Mouse (Mus musculus): Measurements from ENCODE around the gene Gbx1. TPM values are rescaled to one million over a fixed set of nuclear protein-coding genes. Genes with fewer than 3 reads are reported as not detected.
"Not testable (repeated sequence)": the region's sequence is repeated elsewhere in the genome, so short reads cannot be mapped to it uniquely, and the experiment has no call there.

Gene Gbx1
- 0.10 TPM in 1 of 2 replicates, not detected in the other for polyA plus RNA-seq (2015; fragmentation: Nextera tagmentation; extraction: Ambion mirVana)

DNA sequence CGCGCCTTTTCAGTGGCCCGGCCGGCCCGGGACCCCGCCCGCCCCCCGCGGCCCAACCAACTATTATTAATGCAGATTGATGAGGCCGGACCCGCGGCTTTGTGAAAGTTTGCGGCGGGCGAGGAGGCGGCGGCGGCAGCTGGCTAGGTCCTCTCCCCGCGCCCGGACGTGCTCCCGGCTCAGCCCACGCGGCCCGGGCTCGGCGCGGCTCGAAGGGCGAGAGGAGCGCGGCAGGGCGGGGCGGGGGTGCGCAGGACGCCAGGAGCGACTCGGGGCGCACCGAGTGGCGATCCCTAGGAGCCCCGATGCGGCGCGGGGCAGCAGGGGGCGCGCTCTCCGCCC is at the start of gene Gbx1:
TSS of gene Gbx1 (minus strand) at position 314 of the 342 bp plus-strand sequence.
- DNase-seq (ENCODE audit: low spot score) = no peak

DNA sequence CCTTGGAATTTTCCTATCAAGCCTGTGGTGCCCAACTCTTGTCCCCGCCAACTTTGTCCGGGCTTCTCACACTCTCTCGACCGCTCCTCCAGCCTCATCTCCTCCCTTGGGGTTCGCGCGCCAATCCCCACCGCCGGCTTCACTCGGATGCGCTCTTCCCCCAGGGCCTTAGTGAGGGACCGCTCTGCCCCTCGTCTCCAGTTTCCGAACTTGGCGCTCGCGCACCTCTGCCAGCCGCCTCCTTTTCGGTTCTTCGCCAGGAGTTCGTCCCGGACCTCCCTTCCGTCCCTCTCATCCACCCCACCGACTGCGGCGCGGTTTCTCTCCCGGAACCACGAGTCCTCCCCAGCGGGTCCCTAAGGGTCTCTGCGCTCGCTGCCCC is 49.8 kb upstream of the Gbx1 start:
- no peak for DNase-seq (ENCODE audit: low spot score)

DNA sequence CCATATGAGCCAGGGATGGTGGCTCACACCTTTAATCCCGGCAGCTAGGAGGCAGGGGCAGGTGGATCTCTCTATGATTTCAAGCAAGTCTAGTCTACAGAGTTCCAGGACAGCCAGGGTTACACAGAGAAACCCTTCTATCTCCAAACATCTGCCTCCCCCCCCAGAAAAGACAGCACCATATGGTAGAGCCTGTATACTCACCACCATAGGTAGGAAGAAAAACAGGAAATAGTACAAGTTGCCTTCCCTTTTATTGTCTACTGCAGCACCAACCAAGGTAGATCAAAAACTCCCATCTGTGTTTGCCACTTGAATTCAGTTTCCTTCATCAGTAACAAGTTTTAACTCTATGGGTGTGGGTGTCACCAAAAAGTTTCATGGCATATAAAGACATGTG is 48.9 kb upstream of the Gbx1 start:
- no peak for DNase-seq (ENCODE audit: low spot score)

DNA sequence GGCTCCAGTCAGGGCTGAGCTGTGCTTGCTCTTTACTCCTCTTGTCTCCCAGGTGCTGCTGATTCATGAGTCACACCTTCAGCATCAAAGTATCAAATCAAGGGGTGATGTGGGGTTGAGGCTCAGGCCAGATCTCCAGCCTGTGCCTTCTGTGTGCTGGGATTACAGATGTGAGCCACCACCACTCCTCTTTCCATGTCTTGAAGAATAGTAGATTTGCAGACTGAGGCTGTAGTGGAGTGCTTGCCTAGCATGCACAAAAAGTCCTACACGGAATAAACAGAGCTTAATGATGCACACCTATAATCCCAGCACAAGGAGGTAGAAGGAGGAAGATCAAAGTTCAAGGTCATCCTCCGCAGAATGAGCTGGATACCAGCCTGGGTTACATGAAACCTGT is 29.7 kb upstream of the Gbx1 start, which contains the start of gene 4931409K22Rik:
TSS of gene 4931409K22Rik (minus strand) at position 101 of the 400 bp plus-strand sequence.
- DNase-seq (ENCODE audit: low spot score) = no peak

DNA sequence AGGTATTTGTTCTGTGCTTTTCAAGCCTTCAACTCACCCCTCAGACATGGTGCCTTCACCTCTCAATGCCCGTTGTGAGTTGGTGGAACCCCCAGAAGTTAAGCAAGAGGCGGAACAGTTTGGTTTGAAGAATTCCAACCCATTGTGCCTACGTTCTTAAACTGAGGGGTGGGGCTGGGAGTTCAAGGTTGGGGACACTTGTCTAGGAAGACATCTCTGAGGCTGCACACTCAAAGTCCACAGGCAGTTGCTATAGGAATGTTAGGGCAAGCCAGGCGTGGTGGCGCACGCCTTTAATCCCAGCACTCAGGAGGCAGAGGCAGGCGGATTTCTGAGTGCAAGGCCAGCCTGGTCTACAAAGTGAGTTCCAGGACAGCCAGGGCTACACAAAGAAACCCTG is 28.3 kb upstream of the Gbx1 start:
- DNase-seq (ENCODE audit: low spot score) = not testable (repeated sequence)

DNA sequence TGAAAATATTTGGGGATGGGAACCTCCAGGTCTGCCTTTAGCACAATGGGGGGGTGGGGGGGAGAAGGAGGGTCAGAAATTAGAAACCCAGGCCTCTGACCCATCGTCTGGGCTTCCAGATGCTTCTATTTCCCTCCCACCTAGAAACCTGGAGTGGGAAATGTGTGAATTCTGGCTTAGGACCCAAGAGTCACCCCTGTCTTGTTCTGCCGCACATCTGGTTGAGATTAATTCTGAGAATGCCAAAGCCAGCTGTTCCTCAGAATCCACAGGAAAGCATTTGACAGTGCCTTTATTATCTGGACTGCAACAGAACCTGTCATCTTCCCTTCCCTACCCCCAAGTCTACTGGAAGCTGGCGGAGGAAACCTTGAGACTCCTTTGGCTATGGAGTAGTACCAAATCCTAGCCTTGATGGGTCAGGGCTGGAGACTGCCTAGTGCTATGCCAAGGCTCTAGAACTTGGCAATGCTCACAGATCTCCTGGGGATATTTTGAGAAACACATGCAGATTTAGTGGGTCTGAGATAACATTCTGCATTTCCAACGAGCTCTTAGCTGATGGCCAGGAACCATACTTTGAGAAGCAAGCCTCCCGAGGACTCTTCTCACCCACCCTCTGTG is 26.7 kb upstream of the Gbx1 start:
- DNase-seq (ENCODE audit: low spot score) = no peak

DNA sequence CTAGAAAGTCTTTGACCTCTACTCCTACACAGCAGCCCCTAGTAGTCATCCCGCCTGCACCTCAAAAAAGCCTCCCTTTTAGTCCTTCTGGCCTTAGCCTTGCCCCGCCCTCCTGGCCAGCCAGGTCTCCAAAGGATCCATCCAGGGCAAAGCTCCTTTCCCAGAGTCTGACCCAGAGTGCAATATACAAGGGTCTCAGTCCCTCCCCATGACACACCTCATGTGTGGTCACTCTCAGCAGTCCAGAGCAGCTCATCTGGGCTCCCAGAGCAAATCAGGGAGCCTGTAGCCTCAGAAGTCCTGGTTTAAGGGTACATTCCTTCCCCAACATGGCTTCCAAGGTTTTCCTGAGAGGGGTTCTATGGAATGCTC is 24.3 kb upstream of the Gbx1 start:
- DNase-seq (ENCODE audit: low spot score) = no peak

DNA sequence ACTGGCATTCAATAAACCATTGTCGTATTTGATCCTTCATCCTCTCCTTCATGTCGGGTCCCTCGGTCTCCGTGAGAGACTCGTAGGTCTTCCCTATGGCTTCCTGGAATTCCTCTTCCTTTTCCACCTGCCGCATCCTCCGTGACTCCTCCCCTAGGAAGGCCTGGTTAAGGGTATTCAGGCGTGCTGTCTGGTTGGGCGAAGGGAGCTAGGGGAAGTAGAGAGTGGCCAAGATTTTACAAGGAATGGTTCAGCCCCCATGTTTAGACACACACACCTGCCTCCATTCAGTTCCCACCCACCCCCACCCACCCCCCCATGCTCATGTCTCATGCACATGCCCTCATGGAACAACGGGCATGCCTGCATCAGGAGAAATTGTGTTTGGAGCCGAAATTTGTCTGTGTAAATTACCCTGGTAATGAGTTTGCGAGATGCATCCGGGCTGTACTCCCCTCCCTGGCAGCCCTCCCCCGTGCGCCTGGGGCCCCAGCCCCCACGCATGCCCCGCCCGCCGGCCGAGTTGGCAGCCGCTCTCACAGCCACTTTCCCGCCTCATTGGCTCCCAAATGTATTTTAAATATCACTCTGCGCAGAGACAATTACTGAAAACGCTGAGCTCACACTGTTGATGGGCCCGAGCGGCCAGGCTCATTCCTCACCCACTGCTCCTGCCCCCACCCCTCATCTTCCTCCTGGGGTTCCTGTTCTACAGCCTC is 23.8 kb upstream of the Gbx1 start:
- peak; percentile 23 for DNase-seq (ENCODE audit: low spot score)

DNA sequence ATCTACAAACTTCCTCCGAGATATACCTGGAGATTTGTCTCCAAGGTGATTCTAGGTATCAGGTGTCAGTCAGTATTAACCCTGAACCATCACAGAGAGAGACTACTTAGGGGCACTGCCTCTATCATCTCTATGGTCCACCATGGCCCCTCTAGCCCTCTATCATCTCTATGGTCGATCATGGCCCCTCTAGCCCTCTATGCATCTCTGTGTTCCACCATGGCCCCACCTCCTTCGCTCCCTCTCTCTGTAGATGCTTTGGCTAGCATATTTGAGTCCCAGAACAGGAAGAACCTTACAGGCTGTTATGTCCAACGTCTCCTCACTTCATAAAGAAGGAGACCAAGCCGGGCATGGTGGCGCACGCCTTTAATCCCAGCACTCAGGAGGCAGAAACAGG is 15.6 kb upstream of the Gbx1 start:
- no peak for DNase-seq (ENCODE audit: low spot score)

DNA sequence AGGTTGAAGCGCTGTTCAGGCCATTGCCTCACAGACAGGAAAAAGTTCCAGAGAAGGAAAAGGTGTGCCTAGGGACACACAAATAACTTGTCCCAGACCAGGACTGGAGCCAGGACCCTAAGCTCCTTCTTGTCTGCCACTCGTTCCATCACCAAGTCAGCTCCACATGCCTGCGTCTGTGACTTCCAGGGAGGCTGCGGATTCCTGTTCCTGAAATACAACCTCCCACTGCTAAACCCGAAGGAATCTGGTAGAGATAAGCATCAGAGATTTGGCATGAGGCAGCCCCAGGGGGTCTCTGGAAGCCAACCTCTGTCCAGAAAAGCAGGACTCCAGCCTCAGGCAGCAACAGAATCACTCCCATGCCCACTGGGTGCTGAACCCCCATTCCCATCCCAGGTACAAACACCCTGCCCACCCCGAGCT is 14.2 kb upstream of the Gbx1 start:
- DNase-seq (ENCODE audit: low spot score) = no peak

DNA sequence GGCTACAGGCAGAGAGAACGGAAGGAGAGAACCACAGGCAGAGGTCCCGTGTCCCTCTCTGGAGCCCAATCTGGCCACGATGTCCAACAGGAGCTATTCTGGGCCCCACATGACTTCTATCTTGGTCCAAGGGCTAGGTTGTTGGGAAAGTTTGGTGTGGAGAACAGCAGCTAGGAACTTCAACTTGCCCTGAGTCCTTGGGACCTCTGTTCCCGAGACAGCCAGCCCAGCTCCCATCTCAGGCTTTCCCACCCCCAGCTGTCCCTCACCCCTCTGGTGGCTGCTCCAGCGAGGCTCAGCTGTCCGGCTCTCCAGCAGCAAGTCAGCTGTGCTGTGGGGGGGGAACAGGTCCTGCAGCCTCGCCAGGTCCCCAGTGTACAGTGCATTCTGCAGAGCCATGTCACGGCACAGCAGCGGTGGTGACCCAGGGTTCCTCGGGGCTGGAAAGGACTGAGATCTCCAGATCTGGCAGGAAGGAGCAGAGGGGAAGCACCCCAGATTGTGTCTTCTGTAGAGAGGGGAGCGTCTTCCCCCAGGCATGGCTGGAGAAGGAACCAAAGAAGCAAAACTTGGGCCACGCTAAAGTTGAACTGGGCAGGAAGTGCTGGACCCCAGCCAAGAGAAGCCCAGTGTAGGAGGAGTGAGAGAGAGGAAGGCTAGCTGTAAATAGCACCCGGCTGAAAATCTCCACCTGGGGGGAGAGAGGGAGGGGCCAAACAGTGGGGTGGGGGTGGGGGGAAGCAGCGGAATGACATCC is 13.6 kb upstream of the Gbx1 start, which contains the start of gene Asb10:
TSS of gene Asb10 (minus strand) at position 592 of the 757 bp plus-strand sequence.
- no peak for DNase-seq (ENCODE audit: low spot score)

DNA sequence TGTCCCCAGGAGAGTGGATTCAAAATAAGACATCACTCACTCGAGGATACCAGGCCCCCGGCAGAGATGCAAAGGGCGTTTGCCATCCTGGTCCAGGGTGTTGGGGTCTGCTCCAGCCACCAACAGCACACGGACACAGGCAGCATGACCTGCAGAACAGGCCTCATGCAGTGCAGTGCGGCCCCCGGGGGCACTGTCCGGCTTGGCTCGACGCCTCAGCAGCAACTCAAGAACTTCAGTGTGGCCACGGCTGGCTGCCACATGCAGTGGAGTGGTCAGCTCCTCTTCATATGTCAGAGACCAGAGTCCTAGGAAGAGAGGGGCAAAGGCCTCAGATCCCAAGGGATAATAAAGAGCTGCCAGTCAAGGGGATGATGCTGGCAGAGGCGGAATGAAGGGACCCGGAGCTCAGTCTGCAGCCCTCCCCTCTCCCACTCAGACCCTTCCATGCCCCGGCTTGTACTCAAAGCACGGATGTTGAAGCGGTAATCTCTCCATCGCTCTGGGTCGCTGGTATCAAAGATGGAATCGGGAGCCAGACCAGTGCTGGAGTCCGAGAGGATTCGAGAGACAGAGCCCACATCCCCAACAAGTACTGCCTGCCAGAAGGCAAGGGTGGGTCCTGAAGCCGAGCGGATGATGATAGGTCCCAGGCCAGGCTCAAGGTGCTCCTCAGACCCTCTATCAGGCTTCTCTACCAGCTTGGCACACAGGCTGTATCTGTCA is 12.7 kb upstream of the Gbx1 start:
- DNase-seq (ENCODE audit: low spot score) = no peak

DNA sequence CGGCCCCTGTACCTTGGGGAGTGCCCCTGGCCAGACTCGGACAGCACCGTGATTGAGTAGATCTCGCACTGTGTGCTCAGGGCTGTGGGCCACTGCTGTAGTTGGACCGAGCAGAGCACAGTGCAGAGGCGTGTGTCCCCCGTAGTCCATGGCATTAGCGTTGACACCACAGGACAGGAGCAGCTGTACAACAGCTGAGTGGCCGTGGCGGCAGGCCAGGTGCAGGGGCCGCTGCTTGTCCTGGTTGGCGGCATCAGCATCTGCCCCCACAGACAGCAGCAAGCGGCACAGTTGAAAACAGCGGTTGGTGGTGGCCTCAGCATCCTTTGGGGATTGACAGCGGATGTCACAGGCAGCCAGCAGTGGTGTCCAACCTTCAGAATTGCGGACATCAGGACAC is 10.6 kb upstream of the Gbx1 start:
- DNase-seq (ENCODE audit: low spot score) = no peak

DNA sequence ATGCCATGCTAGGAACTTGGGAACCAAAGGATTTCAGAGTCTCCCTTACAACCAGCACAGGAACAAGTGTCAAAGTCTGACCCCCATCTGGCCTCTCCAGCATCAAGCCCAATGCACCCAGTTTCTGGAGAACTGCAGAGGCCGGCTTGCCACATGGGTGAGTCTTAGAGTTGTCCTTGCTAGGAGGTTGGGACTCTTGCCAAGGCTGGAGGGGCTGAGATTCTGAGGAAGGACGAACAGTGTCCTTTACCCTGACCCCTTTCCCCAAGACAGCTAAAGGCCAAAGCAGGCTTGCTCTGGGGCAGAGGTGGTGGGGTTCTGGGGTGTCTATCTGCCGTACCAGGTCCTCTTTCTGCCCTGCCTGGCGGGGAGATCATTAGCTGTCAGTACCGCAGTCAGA is 9.5 kb upstream of the Gbx1 start:
- no peak for DNase-seq (ENCODE audit: low spot score)

DNA sequence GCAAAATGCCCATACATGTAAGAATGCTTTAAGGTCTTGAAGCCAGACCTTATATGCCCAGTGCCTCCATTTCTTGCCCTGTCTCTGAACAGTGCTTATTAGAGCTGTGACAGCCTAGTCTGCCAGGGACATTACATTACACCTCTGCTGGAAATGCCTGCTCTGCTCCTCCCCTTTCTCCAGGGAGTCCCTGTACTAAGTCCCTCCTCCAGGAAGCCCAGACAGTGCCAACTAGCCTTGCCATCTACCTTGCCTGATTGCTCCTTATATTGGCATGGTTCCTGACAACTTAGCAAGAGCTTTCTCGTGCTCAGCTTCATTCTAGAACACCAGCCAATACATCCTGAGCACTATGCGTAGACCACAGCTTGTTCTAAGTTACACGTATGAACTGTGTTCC is 8.7 kb upstream of the Gbx1 start:
- no peak for DNase-seq (ENCODE audit: low spot score)

DNA sequence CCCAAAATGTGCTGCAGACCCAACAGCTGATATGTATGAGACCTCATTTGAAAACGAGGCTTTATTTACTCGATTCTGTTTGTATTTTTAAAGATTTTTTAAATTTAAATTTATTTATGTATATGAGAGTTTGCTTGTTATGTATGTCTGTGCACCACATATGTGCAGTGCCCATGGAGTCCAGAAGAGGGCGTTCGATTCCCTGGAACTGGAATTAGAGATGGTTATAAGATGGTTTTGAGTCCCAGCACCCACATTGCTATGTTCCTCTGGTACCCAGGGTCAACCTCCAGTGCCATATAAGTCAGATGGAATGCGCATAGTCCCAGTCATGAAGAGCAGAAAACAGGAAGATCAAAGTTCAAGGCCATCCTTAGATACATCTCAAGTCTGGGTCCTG is 7.3 kb upstream of the Gbx1 start:
- DNase-seq (ENCODE audit: low spot score) = no peak

DNA sequence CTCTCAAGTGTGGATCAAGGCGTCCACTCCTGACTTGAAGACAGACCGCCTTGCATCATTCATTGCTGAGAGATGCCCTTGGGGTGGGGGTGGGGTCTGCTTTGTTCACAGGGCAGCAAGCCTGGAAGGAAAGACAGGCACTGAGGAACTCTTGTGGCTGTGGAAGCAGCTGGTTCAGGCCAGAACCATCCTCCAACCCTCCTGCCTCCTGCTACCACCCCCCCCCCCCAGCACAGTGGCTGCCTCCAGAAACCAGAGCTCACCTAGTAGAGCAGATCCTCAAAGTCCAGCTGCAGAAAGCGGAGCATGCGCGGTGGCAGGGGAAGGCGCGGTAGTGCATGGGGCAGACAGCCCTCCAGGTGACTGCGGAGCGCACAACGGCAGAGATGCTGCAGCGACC is 6.4 kb upstream of the Gbx1 start:
- DNase-seq (ENCODE audit: low spot score) = no peak

DNA sequence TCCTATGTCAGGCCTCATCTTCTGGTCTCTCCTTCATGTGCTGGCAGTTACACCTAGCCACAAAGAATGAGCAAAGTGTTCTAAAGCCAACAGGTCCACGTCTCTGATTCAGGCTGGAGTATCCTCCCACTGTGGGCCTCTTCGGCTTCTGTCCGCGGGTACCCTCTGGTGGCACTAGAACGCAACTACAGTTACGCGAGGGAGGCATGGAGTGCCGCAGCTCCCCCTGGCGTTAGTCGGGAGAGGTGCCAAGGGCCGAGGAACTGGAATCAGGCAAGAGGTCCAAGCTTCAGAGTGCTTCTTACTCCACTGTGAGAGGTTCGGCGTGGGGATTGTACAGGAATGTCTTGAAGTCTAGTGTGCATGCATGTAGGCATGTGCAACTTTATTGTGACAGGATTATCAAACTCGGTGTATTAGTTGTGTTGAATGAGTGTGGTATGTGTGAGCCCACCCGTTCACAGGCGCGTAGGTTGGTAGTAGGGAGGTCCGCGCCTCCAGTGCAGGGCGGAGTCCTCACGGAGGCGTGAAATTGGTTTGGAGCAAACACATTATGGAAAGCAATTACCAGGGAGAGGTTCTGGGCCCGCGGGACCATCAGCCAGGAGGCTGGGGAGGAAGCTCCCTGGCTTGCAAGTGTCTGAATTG is 3.2 kb upstream of the Gbx1 start:
- DNase-seq (ENCODE audit: low spot score) = peak; percentile 87

DNA sequence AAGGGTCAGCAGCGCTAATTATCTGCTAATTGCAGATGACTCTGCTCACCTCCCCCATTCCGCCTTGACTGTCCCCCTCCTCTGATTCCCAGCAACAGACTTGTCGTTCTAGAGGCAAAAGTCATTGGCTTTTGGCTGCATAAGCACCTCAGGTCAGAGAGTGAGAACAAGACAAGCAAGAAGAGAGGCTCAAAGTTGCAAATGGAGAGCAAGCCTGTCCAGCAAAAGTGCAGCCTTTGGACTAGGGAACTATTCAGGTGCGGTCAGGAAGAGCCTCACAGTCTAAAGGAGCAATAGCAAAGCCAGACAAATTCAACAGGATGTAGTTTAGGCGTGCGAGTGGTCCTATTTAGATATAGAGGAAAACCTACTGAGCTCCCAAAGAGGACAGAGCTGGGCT is 778 bp upstream of the Gbx1 start:
- no peak for DNase-seq (ENCODE audit: low spot score)

DNA sequence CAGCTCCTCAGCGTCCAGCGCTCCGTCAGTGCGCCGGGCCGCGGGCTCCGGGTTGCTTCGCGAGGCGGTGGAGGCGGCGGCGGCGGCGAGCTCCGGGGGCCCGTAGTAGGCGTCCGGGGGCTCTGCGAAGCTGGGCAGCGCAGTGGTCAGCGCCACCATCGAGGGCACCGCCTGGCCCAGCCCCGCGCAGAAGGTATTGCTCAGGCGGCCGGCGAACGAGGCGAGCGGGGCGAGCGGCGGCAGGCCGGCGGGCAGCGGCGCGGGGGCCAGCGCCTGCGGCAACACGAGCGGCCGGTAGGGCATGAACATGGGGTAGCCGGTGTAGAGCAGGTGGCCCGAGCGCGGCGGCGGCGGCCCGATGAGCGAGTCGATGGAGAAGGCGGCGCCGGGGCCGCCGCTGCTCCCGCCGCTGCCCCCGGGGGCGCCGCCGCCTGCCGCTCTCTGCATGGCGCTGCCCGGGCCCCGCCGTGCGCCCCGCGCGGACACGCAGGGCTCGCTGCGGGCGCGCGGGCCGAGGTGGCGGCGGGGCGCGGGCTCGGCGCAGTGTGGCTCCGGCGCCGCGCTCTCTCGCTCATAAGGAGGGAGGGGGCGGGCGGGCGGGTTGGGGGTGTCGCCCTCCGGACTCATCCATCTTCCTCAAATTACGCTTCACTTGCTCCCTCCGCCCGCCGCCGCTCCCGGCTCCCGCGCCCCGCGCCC is 663 bp downstream of the Gbx1 start:
- DNase-seq (ENCODE audit: low spot score) = no peak
